Mouse (Mus musculus) heart, adult 2 months (tissue): ENCODE data around the gene Tmem266. TPM values are rescaled to one million over a fixed set of nuclear protein-coding genes. Genes with fewer than 3 reads are reported as not detected.

Experiments
- DNase-seq, 2 experiments: peaks; one replicate each; pipeline ENCODE4 v3.0.0; 2021
- H3K27ac ChIP-seq: fragments of 200-600 bp; 2 replicates; pipeline ENCODE4 v1.8.1; 2022
- H3K27me3 ChIP-seq: fragments of 200-500 bp; 2 replicates; pipeline ENCODE4 v1.6.1; 2012; ENCODE audit warnings: mild to moderate bottlenecking, low read length, inconsistent platforms, mixed read lengths; ENCODE audit not compliant: control insufficient read depth, insufficient read depth
- H3K36me3 ChIP-seq: fragments of 200-500 bp; 2 replicates; pipeline ENCODE4 v1.6.1; 2012; ENCODE audit warnings: low read length, inconsistent platforms; ENCODE audit not compliant: control insufficient read depth, insufficient read depth
- H3K4me1 ChIP-seq: fragments of 200-500 bp; 2 replicates; pipeline ENCODE4 v1.6.1; 2011; ENCODE audit warnings: low read length; ENCODE audit not compliant: control insufficient read depth, insufficient read depth
- H3K4me3 ChIP-seq: fragments of 200-600 bp; 2 replicates; pipeline ENCODE4 v1.8.1; 2022
- H3K79me2 ChIP-seq: fragments of 200-500 bp; replicated peaks from 2 replicates; pipeline ENCODE4 v1.6.1; 2012; ENCODE audit warnings: mild to moderate bottlenecking, inconsistent platforms, low read length, moderate library complexity, mixed read lengths; ENCODE audit not compliant: control insufficient read depth, insufficient read depth
- H3K9ac ChIP-seq: fragments of 200-500 bp; 2 replicates; pipeline ENCODE4 v1.6.1; 2012; ENCODE audit warnings: low read depth, mild to moderate bottlenecking, control low read depth, inconsistent platforms, low read length, mixed read lengths
- CTCF ChIP-seq: fragments of 200-600 bp; IDR thresholded peaks from 2 replicates; pipeline ENCODE4 v1.8.1; 2022; ENCODE audit warnings: antibody characterized with exemption, mild to moderate bottlenecking, moderate library complexity
- EP300 ChIP-seq: fragments of 200-500 bp; IDR thresholded peaks from 2 replicates; pipeline ENCODE4 v1.6.1; 2011; ENCODE audit warnings: low read depth, low read length, control low read depth; ENCODE audit not compliant: insufficient read depth
- POLR2A ChIP-seq: fragments of 200-500 bp; IDR thresholded peaks from 2 replicates; pipeline ENCODE4 v1.6.1; 2011; ENCODE audit warnings: mild to moderate bottlenecking, low read depth, low read length, control low read depth; ENCODE audit not compliant: insufficient read depth
- WGBS: fragments of 180-500 bp; shearing (Covaris S2); methylation state at CpG from one replicate; pipeline ENCODE4 v1.1.7; 2018; 5-methylcytosine and 5-hydroxymethylcytosine counted together
- intact Hi-C: fragments of 180-260 bp; cut with DNase I; formaldehyde crosslinking; loops from one replicate; pipeline ENCODE4 v1.15.1; 2025
- polyA plus RNA-seq: library from polyadenylated mRNA; depleted of rRNA; stranded (reverse); fragments of >200 nt; gene quantifications from 2 replicates; pipeline ENCODE4 v1.2.3, GENCODE M21; 2012; rRNA removed
- total RNA-seq, 2 experiments: library from RNA; stranded (reverse); gene quantifications; 2 replicates each; pipeline ENCODE4 v1.2.3; 2021

Gene Tmem266
- total and polyA plus RNA-seq, 3 experiments: 1.5 to 2.5 (median 2.0) TPM

DNA sequence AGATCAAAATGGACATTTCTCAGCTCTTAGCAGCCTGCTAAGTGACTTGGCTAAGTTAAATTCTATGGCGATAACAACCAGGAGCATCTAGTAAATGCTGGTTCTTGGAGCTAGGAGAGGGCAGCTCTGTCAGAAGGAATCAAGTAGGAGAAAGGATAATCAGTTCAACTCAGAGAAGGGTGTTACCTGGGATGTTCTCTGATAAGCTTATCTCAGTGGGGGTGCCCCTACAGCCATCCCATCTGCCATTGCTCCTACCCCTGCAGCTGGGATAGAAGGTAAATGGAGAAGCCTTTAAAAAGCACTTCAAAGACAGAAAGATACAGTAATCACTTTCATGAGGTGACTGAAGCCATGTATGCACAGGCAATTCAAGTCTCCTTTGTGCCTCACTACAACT, 126.2 kb downstream of the Tmem266 start:
- 94% methylated on average over 1 of the region's 1 CpGs for WGBS
- Histone ChIP-seq H3K79me2 (no peaks in the 10 kb centered on the region), H3K36me3 (no peaks in the 10 kb centered on the region), H3K4me3 (no peak overlapping the region), H3K9ac (no peak overlapping the region), H3K4me1 (no peaks in the 10 kb centered on the region), H3K27ac (no peak overlapping the region), H3K27me3 (no peaks in the 10 kb centered on the region)
- no peak for DNase-seq
- no peak for TF ChIP-seq EP300
- no peak for TF ChIP-seq POLR2A
- TF ChIP-seq CTCF: no peak
- intact Hi-C loops: no loop called here

- no peaks in the 10 kb centered on the region for H3K4me1 ChIP-seq
- TF ChIP-seq EP300 (no peak), POLR2A (no peak), CTCF (no peak)
- 88% methylated on average over 5 of the region's 5 CpGs for WGBS
These were observed 126.7 kb downstream of the Tmem266 start for GRCm38 (mm10) chr9:55453366-55453765.

DNA sequence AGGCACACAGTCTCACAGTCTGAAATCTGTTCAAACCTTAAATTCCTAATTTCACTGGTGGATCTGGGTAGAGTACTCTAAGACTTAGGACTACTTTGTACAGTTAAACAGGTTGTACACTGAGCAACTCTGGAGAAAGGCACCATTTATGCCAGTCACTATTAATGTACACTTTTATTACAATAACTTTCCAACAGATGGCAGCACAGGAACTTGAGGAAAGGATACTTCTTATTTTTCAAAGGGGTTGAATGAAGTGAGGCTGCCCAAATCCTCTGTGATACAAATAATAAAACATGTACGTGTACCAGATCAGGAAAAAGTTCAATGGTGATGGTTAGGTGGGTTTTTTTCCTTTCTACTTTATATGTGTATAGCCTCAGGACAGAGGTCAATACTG, 141.7 kb downstream of the Tmem266 start:
- Histone ChIP-seq H3K4me1 (no peaks in the 10 kb centered on the region), H3K4me3 (no peak overlapping the region), H3K27me3 (no peaks in the 10 kb centered on the region), H3K9ac (no peak overlapping the region), H3K79me2 (no peaks in the 10 kb centered on the region), H3K36me3 (no peaks in the 10 kb centered on the region), H3K27ac (no peak overlapping the region)
- WGBS: 49% methylated on average over 1 of the region's 1 CpGs
- peak; percentile 66 for TF ChIP-seq CTCF
- no peak for TF ChIP-seq EP300
- intact Hi-C loops: loop anchor here (5.0 kb wide), 1 partner anchor 69 kb away; the partner anchor contains the start of gene Isl2
- no peak for DNase-seq

More at GRCm38 (mm10) chr9:55453366-55453765, 126.7 kb downstream of the Tmem266 start:
- H3K4me3 ChIP-seq: no peak overlapping the region
- no peak overlapping the region for H3K9ac ChIP-seq
- intact Hi-C loops: no loop called here
- H3K36me3 ChIP-seq: no peaks in the 10 kb centered on the region
- H3K27me3 ChIP-seq: no peaks in the 10 kb centered on the region
- DNase-seq: no peak
- no peaks in the 10 kb centered on the region for H3K79me2 ChIP-seq
- H3K27ac ChIP-seq: no peak overlapping the region

DNA sequence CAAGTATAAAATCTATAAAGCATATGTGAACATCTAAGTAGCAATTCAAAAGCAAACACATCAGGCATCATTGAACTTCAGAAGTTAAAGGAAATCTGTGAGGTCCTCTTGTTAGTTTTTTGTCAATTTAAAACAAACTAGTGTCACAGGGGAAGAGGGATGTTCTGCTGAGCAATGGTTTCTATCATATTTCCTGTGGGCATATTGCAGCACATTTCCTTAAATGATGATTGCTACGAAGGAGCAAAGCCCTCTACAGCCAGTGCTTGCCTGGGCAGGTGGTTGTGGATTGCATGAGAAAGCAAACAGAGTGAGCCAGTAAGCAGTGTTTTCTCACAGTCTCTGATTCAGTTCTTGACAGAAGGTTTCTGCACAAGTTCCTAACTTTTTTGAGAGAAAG, 149.4 kb downstream of the Tmem266 start:
- no peaks in the 10 kb centered on the region for H3K79me2 ChIP-seq
- no peak overlapping the region for H3K27ac ChIP-seq
- intact Hi-C loops: no loop called here
- no peaks in the 10 kb centered on the region for H3K4me1 ChIP-seq
- H3K9ac ChIP-seq: no peak overlapping the region
- no peak overlapping the region for H3K4me3 ChIP-seq
- 69% methylated on average over 1 of the region's 1 CpGs for WGBS
- H3K36me3 ChIP-seq: peaks cover 2% of the 10 kb centered on the region
- no peak for TF ChIP-seq EP300
- no peak for TF ChIP-seq POLR2A
- TF ChIP-seq CTCF: no peak
- DNase-seq: no peak
- H3K27me3 ChIP-seq: no peaks in the 10 kb centered on the region

GRCm38 (mm10) chr9:55478699-55479098, 152.0 kb downstream of the Tmem266 start:
- Histone ChIP-seq H3K27ac (no peak overlapping the region), H3K4me1 (no peaks in the 10 kb centered on the region), H3K4me3 (no peak overlapping the region), H3K36me3 (peaks cover 4% of the 10 kb centered on the region), H3K27me3 (no peaks in the 10 kb centered on the region), H3K79me2 (no peaks in the 10 kb centered on the region), H3K9ac (no peak overlapping the region)
- no peak for TF ChIP-seq EP300
- TF ChIP-seq POLR2A: no peak
- TF ChIP-seq CTCF: no peak
- intact Hi-C loops: no loop called here
- DNase-seq: no peak

DNA sequence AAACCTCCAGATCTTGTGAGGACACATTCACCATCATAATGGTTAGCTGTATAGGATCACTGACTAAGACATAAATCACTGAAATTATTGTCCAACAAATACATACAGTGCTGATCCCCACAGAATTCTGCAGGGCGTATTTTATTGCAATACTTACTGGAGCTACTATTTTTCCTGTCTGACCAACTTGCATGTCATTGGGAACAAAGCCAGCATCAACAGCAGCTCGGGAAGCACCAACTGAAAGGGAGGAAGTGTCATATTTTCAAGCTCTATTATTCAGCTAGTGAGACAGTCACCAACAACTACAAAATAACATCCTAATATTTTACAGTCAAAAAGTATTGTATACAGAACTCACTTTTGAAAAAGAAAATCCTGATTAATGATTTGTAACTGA, 155.4 kb downstream of the Tmem266 start:
- Histone ChIP-seq H3K27ac (no peak overlapping the region), H3K79me2 (no peaks in the 10 kb centered on the region), H3K4me3 (no peak overlapping the region), H3K4me1 (no peaks in the 10 kb centered on the region), H3K27me3 (no peaks in the 10 kb centered on the region), H3K36me3 (peaks cover 8% of the 10 kb centered on the region), H3K9ac (no peak overlapping the region)
- 19% methylated on average over 2 of the region's 2 CpGs for WGBS
- DNase-seq: no peak
- TF ChIP-seq POLR2A: no peak
- intact Hi-C loops: no loop called here

Other genes with a start within 250 kb of the Tmem266 start
- gene Ube2q2, start 178.1 kb upstream of the Tmem266 start, total RNA-seq: 10 to 100 TPM; 25.3 to 29.5 TPM
- 7.8 and 12.5 TPM in 2 replicates for gene Ube2q2, start 178.1 kb upstream of the Tmem266 start, polyA plus RNA-seq
- 10 to 100 TPM; 31.4 to 34.7 TPM for gene Fbxo22, start 118.0 kb upstream of the Tmem266 start, total RNA-seq
- 12.9 and 20.7 TPM in 2 replicates for gene Fbxo22, start 118.0 kb upstream of the Tmem266 start, polyA plus RNA-seq
- gene Nrg4, start 69 bp upstream of the Tmem266 start, total RNA-seq: 1 to 10 TPM; 1.5 to 2.3 TPM
- gene Nrg4, start 69 bp upstream of the Tmem266 start, polyA plus RNA-seq: 3.9 and 7.6 TPM in 2 replicates
- gene Etfa, start 185.3 kb downstream of the Tmem266 start, total RNA-seq: 1,000 to 10,000 TPM in 1 of 2 experiments, 100 to 1,000 TPM in 1; 871 to 1,031 TPM
- 289 and 479 TPM in 2 replicates for gene Etfa, start 185.3 kb downstream of the Tmem266 start, polyA plus RNA-seq
- not detected for gene Isl2, start 211.8 kb downstream of the Tmem266 start, total RNA-seq
- gene Isl2, start 211.8 kb downstream of the Tmem266 start, polyA plus RNA-seq: 0.06 TPM in 1 of 2 replicates, not detected in the other